Mouse (Mus musculus) kidney, adult 8-10 months (tissue): ENCODE data around the gene Mrnip.
A peak's percentile ranks its signal among the peaks of the same experiment; 100 is the strongest.

Experiments used
- DNase-seq, 2 experiments: peaks; one replicate each; pipeline ENCODE4 v3.0.0; 2022

Mrnip gene

DNA sequence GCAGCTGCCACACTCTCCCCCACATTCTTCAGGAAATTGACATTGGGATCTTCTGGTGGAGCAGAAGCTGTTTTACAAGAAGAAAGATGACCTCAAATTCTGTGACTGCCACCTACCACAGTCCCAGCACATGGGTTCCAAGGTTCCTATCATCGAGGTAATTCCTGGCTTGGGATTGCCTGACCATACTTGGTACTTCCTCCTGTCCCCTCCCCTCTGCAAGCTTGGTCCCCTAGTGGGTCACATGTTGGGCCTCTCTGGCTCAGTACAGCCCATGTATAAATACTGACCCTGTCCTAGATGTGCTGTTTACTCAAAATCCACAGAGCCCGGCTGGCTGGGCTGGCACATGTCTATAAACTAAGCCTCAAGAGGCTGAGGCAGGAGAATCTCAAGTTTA is 31.8 kb downstream of the Mrnip start:
- no peak for DNase-seq

- DNase-seq: no peak
Observed at GRCm38 (mm10) chr11:50207344-50207743, 33.1 kb downstream of the Mrnip start.

GRCm38 (mm10) chr11:50208039-50208438 is 33.8 kb downstream of the Mrnip start:
- DNase-seq: no peak

DNA sequence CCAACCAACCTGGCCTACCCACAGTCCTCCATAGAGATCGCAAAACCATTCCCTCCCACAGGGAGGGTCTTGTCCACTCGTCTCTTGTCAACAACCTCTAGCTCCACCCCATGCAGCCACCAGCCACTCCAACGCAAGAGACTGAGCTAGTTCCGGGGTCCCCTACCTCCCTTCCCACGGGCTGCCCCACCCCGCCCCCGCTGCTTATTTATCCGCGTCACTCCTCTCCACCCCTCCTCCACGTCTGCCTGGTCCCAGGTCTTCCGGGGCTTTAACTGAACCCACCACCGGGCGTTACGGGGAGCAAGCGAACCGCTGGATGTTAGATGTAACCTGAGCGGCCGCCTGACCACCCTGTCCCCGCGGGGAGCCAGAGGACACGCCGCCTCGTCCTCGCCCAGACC is 35.9 kb downstream of the Mrnip start:
- peak; percentile 88 to 96 for DNase-seq

- peak; percentile 70 to 83 for DNase-seq
Observed at GRCm38 (mm10) chr11:50210505-50211151, 36.4 kb downstream of the Mrnip start, which contains the start of the genes Sqstm1 and Mgat4b. Gene Sqstm1, minus strand, starts transcription at chr11:50210827. Gene Mgat4b, plus strand, starts transcription at chr11:50210890.

GRCm38 (mm10) chr11:50211322-50212059 is 37.2 kb downstream of the Mrnip start:
- DNase-seq: no peak

DNA sequence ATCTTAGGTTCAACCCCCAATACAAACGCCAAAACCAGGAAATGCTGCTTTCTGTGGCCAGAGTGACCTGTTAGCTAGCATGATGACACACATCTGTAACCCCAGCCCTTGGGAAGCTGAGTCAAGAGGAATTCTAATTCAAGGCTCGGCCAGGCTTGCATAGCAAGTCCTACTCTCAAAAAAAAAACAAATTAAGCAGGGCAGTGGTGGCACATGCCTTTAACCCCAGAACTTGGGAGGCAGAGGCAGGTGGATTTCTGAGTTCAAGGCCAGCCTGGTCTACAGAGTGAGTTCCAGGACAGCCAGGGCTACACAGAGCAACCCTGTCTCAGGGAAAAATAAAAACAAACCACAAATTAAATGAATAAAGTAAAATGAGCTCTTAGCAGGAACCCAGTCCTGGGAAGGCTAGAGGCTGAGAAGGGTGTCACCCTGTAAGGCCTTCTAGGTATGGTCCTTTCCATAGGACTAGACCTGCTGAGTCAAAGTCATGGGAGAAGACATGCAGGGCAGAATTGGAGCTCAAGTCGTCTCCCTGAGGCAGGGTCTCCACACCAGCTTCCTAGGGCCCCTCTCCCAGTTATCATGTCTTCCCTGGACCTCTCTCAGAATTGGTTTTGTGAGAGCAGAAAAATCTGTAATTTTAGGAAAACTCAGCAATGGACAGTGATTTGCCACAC is 38.0 kb downstream of the Mrnip start:
- DNase-seq: no peak

DNA sequence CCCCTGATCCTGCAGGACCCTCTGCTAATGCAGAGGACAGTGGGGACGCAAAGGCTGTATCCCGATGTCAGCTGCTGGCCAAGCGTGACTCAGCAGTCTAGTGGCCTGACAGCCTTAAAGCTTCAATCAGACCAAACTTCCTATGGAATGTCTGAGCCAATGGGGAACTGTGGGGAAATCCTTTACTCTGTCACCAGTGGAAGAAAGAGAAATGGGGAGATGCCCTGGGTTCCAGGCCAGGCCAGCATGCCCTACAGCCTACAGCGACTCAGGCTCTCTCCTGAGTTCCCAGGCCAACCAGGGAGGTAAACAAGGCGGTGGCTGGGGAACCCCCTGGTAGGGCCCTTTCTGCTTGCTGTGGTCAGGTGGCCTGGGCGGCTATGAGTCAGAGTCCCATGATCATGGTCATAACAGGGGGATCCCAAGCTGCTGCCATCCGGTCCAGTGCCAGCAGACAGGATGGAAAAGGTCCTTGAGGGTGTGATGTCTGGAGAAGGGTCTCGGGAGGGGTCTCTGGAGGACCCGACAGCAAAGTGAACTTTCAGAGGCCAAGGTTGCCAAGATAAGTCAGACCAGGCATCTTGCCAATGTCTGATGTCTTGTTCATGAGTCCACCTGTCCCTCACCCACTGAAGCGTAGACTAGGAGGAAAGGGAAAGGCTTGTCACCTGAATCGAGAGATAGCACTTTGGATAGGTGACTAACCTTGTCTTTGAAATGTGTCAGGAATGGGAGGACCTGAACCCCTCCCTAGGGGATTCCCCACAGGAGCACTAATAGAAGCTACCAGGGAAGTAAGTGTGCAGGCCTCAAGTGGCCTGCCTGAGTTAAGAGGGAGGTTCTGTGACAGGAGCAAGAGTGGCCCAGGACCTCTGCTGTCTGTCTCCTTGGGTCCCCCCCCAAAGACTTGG is 38.9 kb downstream of the Mrnip start:
- peak; percentile 94 for DNase-seq

GRCm38 (mm10) chr11:50214631-50215030 is 40.4 kb downstream of the Mrnip start:
- no peak for DNase-seq

GRCm38 (mm10) chr11:50215633-50216032 is 41.4 kb downstream of the Mrnip start:
- no peak for DNase-seq

DNA sequence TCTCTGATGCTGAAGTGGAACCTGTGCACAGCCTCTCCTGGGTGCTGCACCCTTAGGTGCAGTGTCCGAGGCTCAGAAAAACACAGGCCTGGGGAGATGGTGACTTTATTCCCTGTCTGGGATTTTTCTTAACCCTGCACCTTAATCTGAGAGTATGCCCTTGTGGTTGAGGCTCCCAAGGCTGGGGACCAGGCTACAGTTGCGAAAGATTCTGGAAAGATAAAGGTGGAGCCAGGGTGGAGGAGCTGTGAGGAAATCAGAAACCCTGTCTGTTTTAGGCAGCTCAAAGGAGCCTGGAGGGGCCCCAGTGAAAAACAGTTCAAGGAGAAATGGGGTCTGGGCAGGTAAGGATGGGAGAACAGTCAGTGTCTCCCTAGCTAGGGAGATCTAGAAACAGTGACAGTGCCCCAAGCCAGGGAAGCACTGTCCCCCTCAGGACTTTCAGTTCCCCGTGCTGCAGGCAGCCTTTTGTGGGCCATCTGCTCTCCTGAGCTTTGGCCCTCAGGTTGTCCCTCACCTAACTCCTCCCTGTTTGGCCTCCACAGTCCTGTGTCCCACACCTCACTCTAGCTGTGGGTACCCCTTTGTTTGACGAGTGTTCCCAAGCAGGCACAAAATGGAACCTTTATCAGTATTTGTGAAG is 42.6 kb downstream of the Mrnip start:
- no peak for DNase-seq

- DNase-seq: peak in 1 of 2 experiments; percentile 58
Observed at GRCm38 (mm10) chr11:50217811-50218210, 43.6 kb downstream of the Mrnip start.

DNA sequence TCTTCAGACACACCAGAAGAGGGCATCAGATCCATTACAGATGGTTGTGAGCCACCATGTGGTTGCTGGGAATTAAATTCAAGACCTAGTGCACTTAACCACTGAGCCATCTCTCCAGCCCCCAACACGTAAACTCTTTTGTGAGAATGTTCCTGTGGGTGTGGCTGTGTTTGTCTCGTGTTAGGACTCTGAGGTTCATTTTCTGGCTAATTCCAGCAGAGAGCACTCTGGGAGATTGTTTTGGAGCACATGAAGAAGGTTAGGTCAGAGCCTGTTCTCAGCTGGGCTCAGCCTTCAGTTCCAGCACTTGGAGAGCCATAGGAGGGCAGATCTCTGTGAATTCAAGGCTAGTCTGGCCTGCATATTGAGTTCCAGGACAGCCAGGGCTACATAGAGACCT is 45.6 kb downstream of the Mrnip start:
- no peak for DNase-seq

- DNase-seq: peak in 1 of 2 experiments; percentile 75
Observed at GRCm38 (mm10) chr11:50222559-50223276, 48.5 kb downstream of the Mrnip start.

DNA sequence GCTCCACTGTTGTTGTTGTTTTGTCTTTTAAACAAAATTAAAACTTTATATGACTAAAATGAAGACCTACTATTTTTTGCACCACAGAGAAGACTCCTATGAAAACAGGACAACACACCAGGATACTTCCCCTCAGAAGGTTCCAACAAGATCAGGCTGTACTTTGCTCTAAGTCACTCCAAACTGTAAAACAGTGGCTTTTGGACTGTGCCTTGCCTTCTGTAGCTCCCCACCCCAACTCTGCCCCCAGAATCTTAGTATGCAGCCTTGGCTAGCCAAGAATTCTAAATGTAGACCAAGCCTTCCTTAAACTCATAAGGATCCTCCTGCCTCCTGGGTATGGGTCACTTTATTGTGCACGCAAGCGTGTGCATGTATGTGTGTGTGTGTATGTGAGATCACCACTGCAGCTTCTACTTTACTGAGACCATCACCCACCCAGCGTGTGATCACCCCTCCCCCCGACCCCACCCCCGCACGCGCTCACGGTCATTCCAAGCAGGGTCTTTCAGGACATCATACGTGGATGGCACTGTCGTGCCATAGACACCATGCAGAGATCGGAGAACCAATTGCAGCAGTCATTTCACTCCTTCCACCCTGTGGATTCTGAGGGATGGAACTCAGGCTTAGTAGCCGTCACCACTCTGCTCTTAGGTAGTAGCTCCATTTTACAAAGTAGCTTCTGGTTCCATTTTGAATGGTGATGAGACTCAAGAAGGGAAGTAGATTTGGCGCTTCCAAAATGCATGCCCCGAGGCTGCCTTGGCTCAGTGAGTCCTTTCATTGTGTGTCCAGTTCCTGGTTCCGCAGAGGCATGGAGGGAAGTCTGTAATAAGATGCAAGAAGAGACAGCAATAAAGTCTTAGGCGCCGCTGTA is 49.8 kb downstream of the Mrnip start:
- DNase-seq: peak in 1 of 2 experiments; percentile 46

DNA sequence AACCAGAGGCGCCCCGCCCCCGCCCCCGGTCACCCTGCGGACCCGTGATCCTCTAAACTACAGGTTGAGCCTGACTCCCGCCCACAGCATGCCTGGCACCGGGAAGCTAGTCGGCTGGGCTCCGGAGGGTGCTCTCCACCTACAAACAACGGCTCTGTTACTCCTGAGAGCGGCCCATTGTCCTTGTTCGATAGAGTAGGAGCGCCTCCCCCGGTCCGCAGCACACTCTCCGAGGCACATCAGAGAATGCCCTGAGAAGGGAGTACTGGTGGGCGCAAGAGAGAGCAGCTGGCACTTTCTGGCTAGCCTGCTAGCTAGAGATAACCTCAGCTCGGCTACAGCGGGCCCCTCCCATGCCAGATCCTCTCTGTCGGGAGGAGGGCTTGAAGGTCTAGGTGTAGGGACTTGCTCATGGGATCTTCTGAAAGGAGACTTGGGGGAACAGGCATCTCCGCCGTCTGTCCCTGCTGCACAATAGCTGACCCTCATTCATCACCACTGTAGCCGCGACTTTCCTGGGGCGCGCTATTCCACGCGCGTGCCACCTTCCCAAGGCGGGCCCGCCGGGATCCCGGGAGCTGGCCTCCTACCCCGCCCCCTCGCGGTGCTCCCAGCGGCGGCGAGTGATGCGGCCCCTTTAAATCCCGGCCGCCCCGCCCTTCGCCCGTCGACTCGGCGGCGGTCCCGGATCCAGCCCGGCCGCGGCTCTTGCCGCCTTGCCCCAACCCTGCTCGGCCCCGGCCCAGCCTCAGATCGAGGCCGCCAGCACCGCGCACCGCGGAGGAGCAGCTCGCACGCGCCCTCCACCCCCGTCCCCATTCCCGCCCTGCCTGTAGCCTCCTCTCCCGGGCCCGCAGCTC is 50.7 kb downstream of the Mrnip start:
- DNase-seq: peak; percentile 87 to 90

DNA sequence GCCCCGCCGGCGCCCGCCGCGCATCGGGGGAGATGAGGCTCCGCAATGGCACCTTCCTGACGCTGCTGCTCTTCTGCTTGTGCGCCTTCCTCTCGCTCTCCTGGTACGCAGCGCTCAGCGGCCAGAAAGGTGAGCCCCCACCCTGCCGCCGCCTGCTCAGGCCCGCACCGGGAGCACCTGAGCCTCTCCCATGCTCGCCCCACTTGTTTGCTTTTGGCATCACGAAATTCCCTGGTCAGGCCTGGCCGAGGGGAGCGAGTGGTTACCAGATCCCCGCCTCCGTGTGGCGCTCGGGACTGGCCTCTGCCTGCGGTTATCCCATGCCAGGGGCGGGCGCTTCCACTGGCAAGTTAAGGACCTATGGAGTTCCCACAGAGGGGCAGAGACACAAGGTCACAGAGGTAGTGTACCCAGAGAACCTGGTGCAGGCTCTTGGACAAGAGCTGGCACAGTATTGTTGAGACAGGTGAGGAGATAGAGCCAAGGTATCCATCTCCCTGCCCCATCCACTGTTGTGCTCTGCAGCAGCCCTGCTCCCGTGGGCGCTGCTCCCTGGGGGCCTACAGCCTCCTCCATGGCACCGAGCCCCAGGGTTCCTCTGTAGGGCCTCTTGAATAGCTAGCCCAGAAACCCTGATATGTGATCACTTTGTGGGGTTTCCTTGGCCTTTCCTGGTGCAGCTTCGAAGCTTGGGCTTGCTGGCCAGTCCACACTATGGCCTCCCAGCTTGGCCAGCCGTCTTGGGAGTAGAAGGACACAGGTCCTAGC is 51.6 kb downstream of the Mrnip start:
- DNase-seq: peak in 1 of 2 experiments; percentile 56

DNA sequence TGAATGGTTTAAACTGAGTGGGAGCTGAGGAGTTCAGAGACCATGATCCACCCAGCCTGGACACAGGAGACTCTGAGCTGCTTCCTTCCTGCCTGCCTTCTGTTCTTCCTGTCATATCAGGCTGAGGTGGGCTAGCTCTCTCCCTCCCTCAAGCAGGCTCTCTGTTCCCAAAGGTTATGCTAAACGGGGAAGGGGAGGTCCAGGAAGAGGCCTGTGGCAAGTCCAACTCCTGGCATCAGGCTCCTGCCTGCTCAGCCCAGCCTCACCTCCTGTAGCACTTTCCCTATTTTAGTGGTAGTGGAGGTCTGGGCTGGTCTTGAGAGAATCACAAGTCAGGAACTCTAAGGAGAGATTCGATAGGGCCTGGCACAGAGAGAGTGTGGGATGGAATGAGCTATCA is 52.2 kb downstream of the Mrnip start:
- no peak for DNase-seq

DNA sequence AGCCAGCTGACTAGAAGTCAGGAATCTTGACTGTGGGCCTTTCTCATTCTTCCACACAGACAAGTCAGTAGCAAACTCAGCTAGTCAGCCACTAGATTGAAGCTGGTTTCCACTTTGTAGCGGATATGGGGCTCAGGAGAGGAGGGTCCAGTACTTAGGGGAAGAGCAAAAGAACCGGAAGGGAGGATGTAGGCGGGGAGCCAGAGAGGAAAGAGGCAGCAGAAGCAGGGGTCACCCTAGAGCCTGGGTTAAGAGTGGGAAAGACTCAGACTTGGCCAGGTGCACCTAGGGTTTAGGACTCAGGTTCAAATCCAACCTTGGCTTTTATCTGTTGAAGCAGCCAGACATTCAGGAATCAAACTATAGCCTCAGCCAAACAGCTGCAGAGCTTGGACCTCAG is 53.0 kb downstream of the Mrnip start:
- no peak for DNase-seq
